Mouse (Mus musculus) liver, adult (tissue): Measurements from ENCODE around the gene Unc93b1.

Experiments used
- GATA4 ChIP-seq: IDR thresholded peaks from 2 replicates; pipeline ENCODE4 v1.6.1; 2014; ENCODE audit warnings: mild to moderate bottlenecking, low read length; ENCODE audit not compliant: insufficient replicate concordance

Gene Unc93b1

DNA sequence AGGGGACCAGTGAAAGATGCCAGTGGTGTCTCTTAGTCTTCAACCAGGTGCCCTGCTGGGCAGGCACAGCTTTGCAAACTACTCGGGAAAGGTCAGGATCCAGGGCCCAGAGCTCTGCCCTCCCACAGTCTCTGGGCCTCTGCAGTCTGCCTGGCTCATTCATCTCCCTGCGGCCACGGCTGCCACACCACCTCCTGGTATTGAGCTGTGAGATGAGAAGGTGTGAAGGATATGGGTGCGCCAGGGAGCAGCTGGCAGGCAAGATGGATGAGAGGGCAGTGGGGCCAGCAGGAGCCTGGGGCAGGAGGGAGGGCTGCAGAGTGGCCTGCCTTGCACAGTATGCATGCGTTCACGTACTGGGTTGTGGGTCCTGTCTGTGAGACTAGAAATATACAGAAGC is 55.8 kb downstream of the Unc93b1 start:
- TF ChIP-seq GATA4, result no peak

DNA sequence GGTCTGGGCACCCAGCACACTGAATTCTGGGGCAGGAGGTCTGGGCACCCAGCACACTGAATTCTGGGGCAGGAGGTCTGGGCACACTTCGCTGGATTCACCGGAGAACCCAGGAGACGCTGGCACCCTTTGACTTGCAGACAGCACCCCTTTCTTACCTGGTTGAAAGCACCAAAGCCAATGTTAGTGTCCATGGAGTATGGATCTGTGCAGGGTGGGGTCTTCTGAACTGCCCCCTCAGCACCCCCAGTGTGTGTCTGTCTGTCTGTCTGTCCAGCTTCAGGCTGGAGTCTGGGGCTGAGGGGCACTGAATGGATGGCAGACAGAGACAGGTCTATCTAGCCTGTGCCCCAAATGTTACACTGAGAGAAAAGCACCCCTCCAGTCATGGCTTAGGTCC is 56.6 kb downstream of the Unc93b1 start:
- TF ChIP-seq GATA4, result no peak

DNA sequence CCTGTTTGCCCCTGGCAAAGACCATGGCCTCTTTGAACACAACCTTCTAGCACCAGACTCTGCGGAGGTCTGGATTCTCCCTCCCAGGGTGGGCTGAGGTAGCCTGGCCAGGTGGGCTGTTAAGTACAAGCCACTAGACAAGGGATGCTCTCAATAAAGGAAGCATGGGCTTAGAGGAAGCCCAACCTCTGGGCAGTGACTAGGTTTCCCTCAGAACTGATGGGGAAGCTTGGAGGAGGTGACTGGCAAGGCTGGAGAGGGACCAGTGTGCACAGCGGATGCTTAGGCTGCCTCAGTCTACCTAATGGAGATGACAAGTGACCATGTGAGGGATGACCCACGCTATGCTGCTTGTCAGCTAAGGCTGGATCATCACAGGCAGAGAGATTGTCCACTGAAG is 57.0 kb downstream of the Unc93b1 start:
- no peak for TF ChIP-seq GATA4

DNA sequence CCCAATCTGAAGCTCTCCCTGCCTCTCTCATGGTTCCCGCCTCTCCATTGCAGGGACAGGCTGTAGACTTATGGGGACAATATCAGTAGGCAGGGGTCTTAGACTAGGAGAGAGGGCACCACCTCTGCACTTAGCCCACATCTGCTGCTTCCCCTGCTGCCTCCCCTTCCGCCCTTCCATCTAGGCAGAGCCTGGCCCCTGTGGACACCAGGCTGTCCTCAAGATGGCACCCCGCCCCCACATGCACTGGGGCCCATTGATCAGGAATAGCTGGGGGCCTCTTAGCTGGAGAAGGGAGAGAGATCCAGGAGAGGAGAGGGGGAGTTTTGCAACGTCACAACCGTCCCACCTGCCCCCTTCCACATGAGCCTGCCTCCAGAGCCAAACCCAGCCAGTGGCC is 57.4 kb downstream of the Unc93b1 start, which contains the start of gene Tbx10:
Gene Tbx10, plus strand, starts transcription at position 337 of the 400 bp plus-strand sequence.
- TF ChIP-seq GATA4, result no peak

DNA sequence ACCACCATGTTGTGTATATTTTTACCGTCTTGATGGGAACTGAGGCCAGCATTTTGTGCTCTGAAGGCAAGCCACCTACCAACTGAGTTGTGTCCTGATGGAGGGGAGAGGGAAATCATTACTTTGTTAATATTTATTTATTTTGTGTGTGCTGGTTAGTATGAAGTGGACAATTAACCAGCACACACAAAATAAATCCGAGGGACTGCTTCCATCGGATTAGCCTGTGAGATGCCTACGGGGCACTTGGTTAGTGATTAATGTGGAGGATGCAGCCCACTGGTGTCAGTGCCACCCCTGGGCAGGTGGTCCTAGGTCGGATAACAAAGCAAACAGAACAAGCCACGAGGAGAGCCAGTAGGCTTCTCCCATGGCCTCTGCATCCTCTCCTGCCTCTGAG is 59.9 kb downstream of the Unc93b1 start:
- no peak for TF ChIP-seq GATA4

DNA sequence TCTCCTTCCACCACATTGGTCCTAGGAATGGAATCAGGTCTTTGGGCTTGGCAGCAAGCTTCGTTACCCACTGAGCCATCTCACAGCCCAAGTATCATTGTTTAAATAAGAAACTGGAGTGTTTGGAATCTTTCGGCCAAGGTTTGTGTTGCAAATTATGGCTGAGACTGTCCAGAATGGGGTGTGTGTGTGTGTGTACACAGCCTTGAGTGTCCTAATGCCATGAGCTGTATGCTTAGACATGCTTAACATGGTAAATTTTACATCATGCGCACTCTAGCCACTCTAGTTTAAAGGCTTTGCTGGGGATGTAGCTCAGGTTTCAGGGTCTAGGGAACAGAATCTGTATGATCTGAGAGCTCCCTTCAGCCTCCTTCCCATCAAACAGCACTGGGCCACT is 60.5 kb downstream of the Unc93b1 start:
- TF ChIP-seq GATA4, result no peak

DNA sequence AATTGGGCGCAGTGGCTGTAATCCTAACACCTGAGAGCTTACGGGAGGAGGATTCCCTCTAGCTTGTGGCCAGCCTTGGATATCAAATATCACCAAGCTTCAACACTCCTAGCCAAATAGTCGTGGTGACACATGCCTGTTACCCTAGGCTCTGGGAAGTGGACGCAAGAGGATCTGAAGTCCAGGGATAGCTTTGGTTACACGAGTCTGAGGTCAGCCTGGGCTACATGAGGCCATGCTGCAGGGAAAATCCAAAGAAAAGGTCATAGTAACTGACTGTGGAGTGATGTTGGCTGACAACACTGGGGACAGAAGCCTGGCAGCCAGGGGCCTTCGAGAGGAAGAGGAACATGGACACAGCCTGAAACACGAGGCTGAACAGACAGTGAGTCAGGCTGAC is 61.1 kb downstream of the Unc93b1 start:
- TF ChIP-seq GATA4, result no peak

DNA sequence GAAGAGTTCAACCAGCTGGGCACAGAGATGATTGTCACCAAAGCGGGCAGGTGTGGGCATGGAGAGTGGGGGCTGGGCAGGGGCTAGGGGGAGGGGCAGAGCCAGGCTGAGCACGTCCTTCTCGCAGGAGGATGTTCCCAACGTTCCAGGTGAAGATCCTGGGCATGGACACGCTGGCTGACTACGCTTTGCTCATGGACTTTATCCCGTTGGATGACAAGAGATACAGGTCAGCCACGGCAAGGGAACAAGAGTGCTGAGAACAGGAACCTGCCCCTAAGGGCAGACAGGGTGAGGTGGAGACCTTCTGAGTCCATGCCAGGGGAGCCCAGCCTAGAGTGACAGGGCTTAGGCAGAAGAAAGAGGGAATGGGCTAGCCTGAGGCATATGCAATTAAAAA is 61.8 kb downstream of the Unc93b1 start:
- TF ChIP-seq GATA4, result no peak

DNA sequence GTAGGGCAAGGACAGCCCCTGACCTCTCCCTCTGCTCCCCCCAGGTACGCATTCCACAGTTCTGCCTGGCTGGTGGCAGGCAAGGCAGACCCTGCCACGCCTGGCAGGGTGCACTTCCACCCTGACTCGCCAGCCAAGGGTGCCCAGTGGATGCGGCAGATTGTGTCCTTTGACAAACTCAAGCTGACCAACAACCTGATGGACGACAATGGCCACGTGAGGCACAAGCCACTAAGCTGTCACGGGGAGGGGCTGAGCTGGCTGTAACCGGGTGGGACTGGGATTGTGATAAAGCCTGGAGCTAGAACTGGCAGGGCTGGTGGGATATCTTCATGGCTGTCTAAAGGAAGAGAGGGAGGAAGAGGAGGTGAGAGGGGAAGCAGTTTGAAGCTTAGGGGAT is 62.2 kb downstream of the Unc93b1 start:
- TF ChIP-seq GATA4, result no peak

DNA sequence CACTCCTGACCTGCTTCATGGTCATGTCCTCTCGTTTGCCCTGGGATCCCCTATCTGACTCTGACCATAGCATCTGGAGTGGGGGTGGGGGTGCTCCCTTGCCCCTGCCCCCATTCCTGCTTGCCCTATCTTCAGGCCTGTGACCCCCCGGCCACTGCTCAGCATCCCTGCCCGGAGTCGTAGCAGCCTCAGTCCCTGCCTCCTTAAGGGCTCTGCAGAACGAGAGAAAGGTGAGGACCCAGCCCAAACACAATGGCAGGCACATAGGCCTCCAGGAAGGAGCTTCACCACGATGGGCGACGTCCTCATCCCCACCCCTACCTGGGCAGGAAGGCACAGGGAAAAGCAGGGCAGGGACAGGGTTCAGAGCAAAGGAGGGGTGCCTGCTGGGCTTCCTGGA is 63.3 kb downstream of the Unc93b1 start:
- no peak for TF ChIP-seq GATA4
